Mouse (Mus musculus) stomach, embryonic 14.5 days (tissue): ENCODE results near the gene Wdr93. TPM values are rescaled to one million over a fixed set of nuclear protein-coding genes. Genes with fewer than 3 reads are reported as not detected.

Experiments
- ATAC-seq: fragments of 200-750 bp; cut with Nextera tagmentation; 2 replicates; pipeline ENCODE4 v1.8.0; 2017; ENCODE audit warnings: low read depth, moderate TSS enrichment; ENCODE audit not compliant: insufficient number of reproducible peaks, insufficient read depth, low FRiP score
- H3K27ac ChIP-seq: fragments of 300-500 bp; sonication (generic); 2 replicates; pipeline ENCODE4 v1.5.1; 2014; ENCODE audit warnings: mild to moderate bottlenecking, low read length, moderate library complexity, mixed read lengths
- H3K27me3 ChIP-seq: fragments of 300-500 bp; sonication (generic); 2 replicates; pipeline ENCODE4 v1.6.1; 2014; ENCODE audit warnings: low read length, control low read depth, mixed read lengths; ENCODE audit not compliant: control insufficient read depth, insufficient read depth
- H3K36me3 ChIP-seq: fragments of 300-500 bp; sonication (generic); 2 replicates; pipeline ENCODE4 v1.6.1; 2014; ENCODE audit warnings: mild to moderate bottlenecking, control low read depth, low read length, moderate library complexity, mixed read lengths; ENCODE audit not compliant: control insufficient read depth, insufficient read depth
- H3K4me1 ChIP-seq: fragments of 300-500 bp; sonication (generic); 2 replicates; pipeline ENCODE4 v1.6.1; 2014; ENCODE audit warnings: low read length, control low read depth, mixed read lengths; ENCODE audit not compliant: control insufficient read depth, insufficient read depth
- H3K4me2 ChIP-seq: fragments of 300-500 bp; sonication (generic); replicated peaks from 2 replicates; pipeline ENCODE4 v1.6.1; 2014; ENCODE audit warnings: low read depth, low read length, control low read depth
- H3K4me3 ChIP-seq: fragments of 300-500 bp; sonication (generic); 2 replicates; pipeline ENCODE4 v1.5.1; 2014; ENCODE audit warnings: low read depth, low read length, control low read depth
- H3K9ac ChIP-seq: fragments of 300-500 bp; sonication (generic); replicated peaks from 2 replicates; pipeline ENCODE4 v1.6.1; 2014; ENCODE audit warnings: low read depth, mild to moderate bottlenecking, control low read depth, low read length, moderate library complexity, mixed read lengths
- H3K9me3 ChIP-seq: fragments of 300-500 bp; sonication (generic); 2 replicates; pipeline ENCODE4 v1.6.1; 2016; ENCODE audit warnings: low read depth, low read length, control low read depth; ENCODE audit not compliant: control insufficient read depth
- WGBS: fragments of 180-500 bp; shearing (Covaris S2); extraction: QIAGEN DNeasy Blood & Tissue Kit; methylation state at CpG from one replicate; pipeline ENCODE4 v1.1.7; 2014; 5-methylcytosine and 5-hydroxymethylcytosine counted together
- polyA plus RNA-seq: library from polyadenylated mRNA; unstranded; fragments of >200 nt; fragmentation: Nextera tagmentation; extraction: Ambion mirVana; gene quantifications from 2 replicates; pipeline ENCODE4 v1.2.1, GENCODE M21; 2014

Gene Wdr93
- polyA plus RNA-seq, 1 experiment from 2014 or later, result 0.14 TPM

DNA sequence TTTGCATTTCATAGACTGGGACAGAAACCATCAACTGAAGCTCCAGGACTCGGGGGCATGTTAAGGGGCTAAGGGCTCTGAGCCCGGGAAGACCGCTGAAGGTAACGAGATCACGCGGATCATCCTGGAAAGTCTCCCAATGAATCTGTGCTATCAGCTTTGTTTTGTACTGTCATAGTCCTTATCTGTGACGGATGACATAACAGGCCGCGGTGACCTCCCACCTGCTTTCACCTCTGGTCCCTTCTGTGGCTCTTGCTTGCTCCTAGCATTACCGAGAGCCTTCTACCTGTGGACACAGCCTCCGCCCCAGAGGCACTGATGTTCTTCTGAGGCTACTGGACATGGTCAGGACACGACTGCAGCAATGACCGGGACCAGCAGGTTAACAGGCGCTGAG is 6.5 kb upstream of the Wdr93 start:
- WGBS, result 81% methylated on average over 14 of the region's 14 CpGs
- H3K4me2 ChIP-seq, result no peak overlapping the region
- no peaks in the 10 kb centered on the region for H3K9me3 ChIP-seq
- H3K4me3 ChIP-seq, result no peak overlapping the region
- no peaks in the 10 kb centered on the region for H3K27me3 ChIP-seq
- H3K4me1 ChIP-seq, result no peaks in the 10 kb centered on the region
- no peak for ATAC-seq
- H3K27ac ChIP-seq, result no peak overlapping the region
- H3K36me3 ChIP-seq, result no peaks in the 10 kb centered on the region; the same call in 1 of the 2 replicates
- no peak overlapping the region for H3K9ac ChIP-seq

DNA sequence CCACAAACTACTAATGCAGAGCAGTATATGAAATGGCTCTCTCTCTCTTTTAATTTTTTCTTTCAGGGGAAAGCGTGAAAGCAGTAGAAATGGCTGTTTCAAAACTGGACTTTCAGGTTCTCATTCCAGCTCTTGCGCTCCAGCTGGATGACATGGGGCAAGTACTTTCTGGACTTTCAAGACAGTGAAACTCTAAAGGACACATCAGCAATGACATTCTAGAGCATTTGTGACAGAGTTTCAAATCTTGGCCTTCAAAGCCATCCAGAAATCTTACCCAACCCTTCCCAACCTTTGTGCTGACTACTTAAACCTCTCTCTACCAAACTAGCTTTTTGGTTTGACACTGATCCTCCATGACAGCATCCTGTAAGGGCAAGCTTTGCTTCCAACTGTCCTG is 4.0 kb upstream of the Wdr93 start:
- ATAC-seq, result no peak

DNA sequence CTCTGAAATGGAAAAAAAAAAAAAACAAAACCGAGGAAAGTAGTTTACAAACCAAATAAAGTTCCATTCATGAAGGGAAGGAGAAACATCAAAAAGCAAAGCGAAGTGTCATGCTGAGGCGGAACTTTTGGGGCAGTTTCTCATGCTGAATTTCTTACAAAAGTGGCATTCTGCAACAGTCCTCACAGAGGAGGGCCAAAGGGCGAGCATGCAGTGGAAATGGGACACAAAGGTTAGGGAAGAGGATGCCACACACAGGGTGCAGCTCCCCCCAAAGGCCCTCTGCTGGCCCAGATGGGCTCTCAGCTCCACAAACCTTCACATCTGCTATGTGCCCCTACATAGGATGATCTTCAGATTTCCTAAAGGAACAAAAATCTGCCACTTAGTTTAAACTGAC is 2.7 kb upstream of the Wdr93 start:
- WGBS, result 70% methylated on average over 4 of the region's 4 CpGs
- no peak overlapping the region for H3K4me2 ChIP-seq
- ATAC-seq, result no peak

More for the DNA sequence above, 4.0 kb upstream of the Wdr93 start:
- WGBS, result 83% methylated on average over 2 of the region's 2 CpGs
- 0 out of 2 replicates have a peak, but pooled peaks cover 4% of the 10 kb centered on the region for H3K4me1 ChIP-seq
- H3K4me3 ChIP-seq, result no peak overlapping the region
- no peaks in the 10 kb centered on the region for H3K9me3 ChIP-seq
- H3K9ac ChIP-seq, result no peak overlapping the region
- no peaks in the 10 kb centered on the region; the same call in 1 of the 2 replicates for H3K36me3 ChIP-seq
- no peak overlapping the region for H3K4me2 ChIP-seq
- no peaks in the 10 kb centered on the region for H3K27me3 ChIP-seq
- H3K27ac ChIP-seq, result no peak overlapping the region

DNA sequence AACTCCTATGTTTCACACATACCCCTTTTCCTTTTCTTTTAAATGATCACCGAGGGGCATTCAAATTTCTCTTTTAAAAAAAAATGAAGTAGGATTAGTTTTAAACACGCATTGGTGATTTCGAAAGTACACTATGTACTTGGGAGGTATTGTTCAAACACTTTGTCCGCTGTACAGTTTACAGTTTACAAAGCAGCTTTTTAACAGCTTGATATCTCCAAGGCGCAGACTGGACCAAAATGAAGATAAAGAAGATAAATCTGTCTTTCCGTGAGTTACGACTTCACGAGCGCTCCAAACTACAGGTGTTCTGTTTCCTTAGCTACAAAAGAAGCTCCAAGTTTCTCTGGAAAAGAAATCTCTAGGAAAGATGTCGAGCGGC is 695 bp upstream of the Wdr93 start:
- H3K9me3 ChIP-seq, result no peaks in the 10 kb centered on the region
- peak overlapping the region; percentile 94 for H3K4me2 ChIP-seq
- peak overlapping the region; percentile 53; the same call in 1 of the 2 replicates for H3K9ac ChIP-seq
- no peaks in the 10 kb centered on the region; the same call in 1 of the 2 replicates for H3K36me3 ChIP-seq
- WGBS, result 10% methylated on average over 11 of the region's 11 CpGs
- ATAC-seq, result no peak
- no peak overlapping the region for H3K27ac ChIP-seq
- H3K27me3 ChIP-seq, result no peaks in the 10 kb centered on the region
- H3K4me1 ChIP-seq, result 0 out of 2 replicates have a peak, but pooled peaks cover 4% of the 10 kb centered on the region
- peak overlapping the region; percentile 77 for H3K4me3 ChIP-seq

More for the DNA sequence above, 2.7 kb upstream of the Wdr93 start:
- Histone ChIP-seq H3K4me3 (no peak overlapping the region), H3K27ac (no peak overlapping the region), H3K9ac (no peak overlapping the region), H3K36me3 (no peaks in the 10 kb centered on the region; the same call in 1 of the 2 replicates), H3K4me1 (0 out of 2 replicates have a peak, but pooled peaks cover 4% of the 10 kb centered on the region), H3K27me3 (no peaks in the 10 kb centered on the region), H3K9me3 (no peaks in the 10 kb centered on the region)

DNA sequence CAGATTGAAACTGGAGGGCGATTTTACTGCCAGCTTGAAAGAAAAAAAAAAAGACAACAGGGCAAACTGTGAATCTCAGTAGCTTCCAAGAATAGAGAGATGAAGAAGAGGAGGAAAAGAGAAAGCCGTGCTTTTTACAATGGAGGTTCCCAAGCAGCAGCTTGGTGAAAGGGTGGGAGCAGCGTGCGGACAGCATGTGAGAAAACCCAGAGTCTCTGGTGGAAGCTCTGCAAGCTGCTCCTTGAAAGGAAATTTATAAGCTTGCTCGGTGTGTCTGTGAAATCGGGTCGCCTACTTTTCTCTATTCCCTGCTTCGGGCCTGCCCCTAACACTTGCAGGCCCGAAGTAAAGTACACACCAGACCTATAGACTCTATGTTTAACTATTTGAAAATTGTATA is 1.1 kb downstream of the Wdr93 start:
- Histone ChIP-seq H3K9me3 (no peaks in the 10 kb centered on the region), H3K36me3 (no peaks in the 10 kb centered on the region; the same call in 1 of the 2 replicates), H3K27ac (no peak overlapping the region), H3K4me3 (no peak overlapping the region), H3K4me1 (0 out of 2 replicates have a peak, but pooled peaks cover 4% of the 10 kb centered on the region), H3K9ac (no peak overlapping the region), H3K27me3 (no peaks in the 10 kb centered on the region), H3K4me2 (no peak overlapping the region)
- no peak for ATAC-seq
- 90% methylated on average over 9 of the region's 9 CpGs for WGBS

DNA sequence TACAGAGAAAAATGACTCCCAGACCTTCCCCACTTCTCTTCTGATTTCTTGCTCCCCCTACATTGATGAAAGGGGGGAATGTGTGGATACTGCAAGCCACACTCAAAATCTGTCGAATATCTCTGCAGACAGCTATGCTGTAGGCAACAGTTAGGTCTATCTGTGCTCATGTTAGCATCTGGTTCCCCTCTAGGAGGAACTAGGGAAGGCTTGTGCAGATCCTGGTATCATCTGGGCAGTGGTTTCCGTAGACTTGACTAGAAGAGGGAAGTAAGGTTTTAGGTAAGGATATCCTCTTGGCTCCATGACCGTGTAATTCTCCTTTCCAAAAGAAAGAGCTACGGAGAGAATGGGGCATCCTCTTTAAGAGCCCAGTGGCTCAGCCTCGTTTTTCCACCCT is 1.6 kb downstream of the Wdr93 start:
- ATAC-seq, result no peak
- Histone ChIP-seq H3K27me3 (no peaks in the 10 kb centered on the region), H3K4me2 (no peak overlapping the region), H3K27ac (no peak overlapping the region), H3K36me3 (no peaks in the 10 kb centered on the region; the same call in 1 of the 2 replicates), H3K9me3 (no peaks in the 10 kb centered on the region), H3K9ac (no peak overlapping the region), H3K4me1 (0 out of 2 replicates have a peak, but pooled peaks cover 4% of the 10 kb centered on the region), H3K4me3 (no peak overlapping the region)
- WGBS, result 74% methylated on average over 5 of the region's 5 CpGs

DNA sequence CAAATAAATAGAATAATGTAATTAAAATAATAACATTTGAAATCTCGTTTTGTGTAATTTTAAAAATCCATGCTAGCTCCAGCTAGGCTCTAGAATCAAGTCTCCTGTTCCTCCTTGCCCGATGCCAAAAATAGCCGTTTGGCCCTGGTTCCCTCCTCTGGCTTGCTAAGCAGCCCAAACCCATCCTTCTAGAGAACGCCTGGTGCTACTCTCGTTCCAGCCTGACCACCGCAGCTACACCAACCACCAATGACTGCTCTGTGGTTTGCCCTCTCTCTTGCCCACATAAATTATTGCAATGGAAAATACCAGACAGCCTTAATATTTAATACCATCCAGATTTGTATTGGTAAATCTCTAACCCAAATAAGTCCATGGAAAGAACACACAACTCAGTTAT is 4.7 kb downstream of the Wdr93 start:
- no peak overlapping the region for H3K4me2 ChIP-seq
- H3K4me3 ChIP-seq, result no peak overlapping the region
- no peak for ATAC-seq
- H3K27me3 ChIP-seq, result no peaks in the 10 kb centered on the region
- 0 out of 2 replicates have a peak, but pooled peaks cover 4% of the 10 kb centered on the region for H3K4me1 ChIP-seq
- no peaks in the 10 kb centered on the region for H3K9me3 ChIP-seq
- no peak overlapping the region for H3K27ac ChIP-seq
- no peak overlapping the region for H3K9ac ChIP-seq
- 77% methylated on average over 6 of the region's 6 CpGs for WGBS
- no peaks in the 10 kb centered on the region for H3K36me3 ChIP-seq

DNA sequence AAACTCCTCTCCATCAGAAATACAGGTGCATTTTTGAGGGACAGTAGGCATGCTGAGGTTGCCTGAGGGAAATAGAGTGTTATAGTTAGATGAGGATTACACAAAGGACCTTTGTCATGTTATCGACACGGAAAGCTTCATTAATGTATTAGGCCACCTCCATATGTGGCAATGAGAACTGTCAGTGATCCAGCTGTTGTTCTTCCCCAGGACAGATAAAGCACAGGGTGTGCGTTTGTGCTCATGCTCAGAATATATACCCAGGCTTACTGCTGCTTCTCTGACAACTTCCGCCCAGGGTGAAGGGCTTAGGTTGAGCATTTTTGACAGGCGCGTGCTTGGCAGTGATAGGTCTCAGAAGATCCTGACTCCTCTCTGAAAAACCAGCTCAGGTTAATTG is 6.5 kb downstream of the Wdr93 start:
- Histone ChIP-seq H3K36me3 (no peaks in the 10 kb centered on the region), H3K27me3 (no peaks in the 10 kb centered on the region), H3K4me3 (no peak overlapping the region), H3K9ac (no peak overlapping the region), H3K4me2 (no peak overlapping the region), H3K4me1 (no peaks in the 10 kb centered on the region), H3K9me3 (no peaks in the 10 kb centered on the region), H3K27ac (no peak overlapping the region)
- ATAC-seq, result no peak
- WGBS, result 87% methylated on average over 6 of the region's 6 CpGs

DNA sequence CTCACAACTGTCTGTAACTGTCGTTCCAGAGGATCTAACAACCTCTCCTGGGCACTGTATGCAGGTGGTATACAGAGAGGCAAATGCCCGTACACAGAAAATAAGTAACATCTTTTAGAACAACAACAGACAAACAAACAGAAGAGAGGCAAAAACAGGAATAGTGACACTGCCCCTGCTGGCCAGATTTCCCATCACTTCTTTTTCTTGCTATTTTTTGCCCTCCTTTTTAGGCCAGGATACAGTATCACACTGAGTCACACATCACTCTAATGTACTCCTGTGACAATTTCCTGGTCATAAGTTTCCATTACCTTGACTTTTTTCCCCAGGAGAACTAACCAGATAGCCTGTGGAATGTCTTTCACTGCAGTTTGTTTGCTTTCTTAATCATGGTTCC is 13.4 kb downstream of the Wdr93 start:
- Histone ChIP-seq H3K27me3 (no peaks in the 10 kb centered on the region), H3K9ac (no peak overlapping the region), H3K27ac (no peak overlapping the region), H3K9me3 (no peaks in the 10 kb centered on the region), H3K4me3 (no peak overlapping the region), H3K36me3 (no peaks in the 10 kb centered on the region), H3K4me2 (no peak overlapping the region), H3K4me1 (no peaks in the 10 kb centered on the region)
- no peak for ATAC-seq
- WGBS, result 46% methylated on average over 2 of the region's 2 CpGs
